Mouse (Mus musculus) duodenum, adult 2 months (tissue): ENCODE data around the gene Zbtb34. TPM values are rescaled to one million over a fixed set of nuclear protein-coding genes. Genes with fewer than 3 reads are reported as not detected.

Source experiments
- polyA plus RNA-seq: library from polyadenylated mRNA; depleted of rRNA; stranded (reverse); fragments of >200 nt; gene quantifications from 2 replicates; pipeline ENCODE4 v1.2.3, GENCODE M21; 2012; ENCODE audit warnings: low replicate concordance; rRNA removed

The Zbtb34 gene
- polyA plus RNA-seq, result 2.0 and 2.6 TPM in 2 replicates

DNA sequence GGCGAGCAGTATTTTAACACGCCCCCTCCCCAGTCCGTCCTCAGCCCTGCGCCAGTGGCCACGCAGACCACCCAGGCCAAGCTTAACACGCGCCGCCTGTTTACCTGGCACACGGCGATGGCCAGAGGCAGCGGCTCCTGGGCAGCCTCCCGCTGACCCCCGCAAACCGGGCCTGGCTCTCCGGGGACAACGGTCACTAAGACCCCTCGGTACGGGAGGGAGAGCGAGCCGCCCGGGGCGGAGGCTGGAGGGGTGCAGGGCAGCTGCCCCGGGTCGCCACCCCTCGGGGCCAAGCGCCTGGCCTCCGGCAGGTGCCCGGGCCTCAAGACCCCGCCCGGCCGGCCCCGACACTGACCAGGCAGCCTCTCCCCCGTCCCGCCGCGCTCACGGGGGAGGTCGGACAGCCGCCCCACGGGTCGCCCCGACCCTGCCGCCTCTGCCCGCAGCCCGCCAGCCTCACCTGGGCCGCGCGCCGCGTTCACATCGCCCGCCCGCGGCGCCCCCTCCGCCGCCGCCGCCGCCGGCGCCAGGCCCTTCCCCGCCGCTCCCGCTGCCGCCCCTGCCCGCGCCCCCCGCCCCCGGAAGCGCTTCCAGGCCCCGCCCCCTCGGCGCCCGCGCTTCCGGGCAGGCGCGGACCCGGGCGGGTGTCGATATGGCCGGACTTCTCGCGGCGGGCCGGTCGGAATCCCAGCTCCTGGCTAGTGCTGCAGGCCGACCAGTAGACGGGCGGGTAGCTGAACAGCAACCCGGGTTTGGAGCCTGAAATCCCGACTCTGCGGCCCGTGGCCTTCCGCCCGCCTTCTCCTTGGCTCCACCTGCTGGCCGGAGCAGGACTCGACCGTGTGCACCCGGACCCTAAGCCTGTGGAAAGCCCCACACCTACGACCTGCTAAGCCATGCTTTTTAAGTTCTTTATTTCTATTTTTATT is at the start of gene Zbtb34:
Zbtb34 (minus strand) TSS at position 554 of the 929 bp plus-strand sequence.

DNA sequence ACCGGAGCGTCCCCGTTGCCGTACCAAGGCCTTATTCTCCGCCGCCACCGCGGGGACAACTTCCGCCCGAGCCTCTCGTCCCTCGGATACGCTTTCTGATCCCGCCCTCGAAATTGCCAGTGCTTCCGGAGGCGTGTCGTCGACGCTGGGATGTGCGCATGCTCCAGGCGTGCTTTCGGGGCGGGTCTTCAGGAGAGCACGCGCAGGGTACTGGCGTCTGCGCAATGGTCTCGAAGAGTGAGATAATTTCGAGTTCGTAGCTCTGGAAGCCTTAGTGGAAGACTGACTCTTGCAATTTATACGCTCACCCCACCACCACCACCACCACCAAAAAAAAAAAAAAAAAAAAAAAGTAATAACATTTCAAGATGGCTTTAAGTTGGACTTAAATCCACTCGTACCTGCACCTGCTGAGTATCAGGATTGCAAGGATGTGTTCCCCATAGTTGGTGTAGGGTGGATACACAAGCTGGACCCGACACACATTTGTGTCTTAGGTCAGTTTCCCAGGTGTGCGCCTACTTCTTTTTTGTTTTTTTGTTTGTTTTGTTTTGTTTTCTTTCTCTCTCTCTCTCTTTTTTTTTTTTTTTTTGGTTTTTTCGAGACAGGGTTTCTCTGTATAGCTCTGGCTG is 37.5 kb upstream of the Zbtb34 start, which contains the start of gene Zbtb43:
Zbtb43 (minus strand) TSS at position 94 of the 632 bp plus-strand sequence.

DNA sequence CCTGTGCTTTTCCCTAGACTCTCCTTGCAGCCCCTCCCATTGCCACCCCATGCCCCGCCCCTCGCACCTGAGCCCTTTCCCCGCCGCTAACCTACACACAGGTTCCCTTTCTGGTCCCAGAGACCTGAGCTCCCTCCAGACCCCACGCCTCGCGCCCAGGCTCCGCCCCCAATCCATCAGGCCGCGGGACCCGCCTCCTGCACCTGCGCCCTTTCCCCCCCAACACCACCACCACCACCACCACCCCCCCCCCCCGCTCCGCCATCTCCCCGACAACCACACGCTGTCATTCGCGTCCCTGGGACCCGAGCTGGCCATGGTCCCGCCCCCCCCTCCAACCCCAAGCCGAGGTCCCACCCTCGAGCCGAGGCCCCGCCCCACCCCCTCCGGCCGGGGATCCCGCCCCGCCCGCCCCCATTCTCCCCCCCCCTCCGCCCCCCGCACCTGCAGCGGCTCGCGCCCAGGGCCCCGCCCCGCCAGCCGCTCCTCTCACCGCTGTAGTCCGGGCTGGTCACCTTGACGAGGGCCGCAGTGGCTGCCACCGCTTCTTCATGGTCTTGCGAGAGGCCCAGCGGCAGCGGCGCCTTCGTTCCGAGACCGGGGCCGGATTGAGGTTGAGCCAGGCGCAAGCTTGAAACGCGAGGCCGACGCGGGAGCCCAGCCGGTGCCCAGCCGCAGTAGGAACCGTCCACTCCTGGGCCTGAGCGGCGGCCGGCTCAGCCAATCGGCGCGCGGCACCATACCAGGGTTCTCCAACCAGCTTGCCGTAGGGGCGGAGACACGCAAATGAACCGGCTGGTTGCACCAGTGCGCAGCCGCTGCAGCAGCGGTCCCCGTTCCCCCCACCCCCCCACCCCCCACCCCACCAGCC is 60.1 kb downstream of the Zbtb34 start, which contains the start of gene Ralgps1:
Ralgps1 (minus strand) TSS at position 710 of the 871 bp plus-strand sequence.

Other genes with a start within 250 kb of the Zbtb34 start
- 13.9 and 29.0 TPM in 2 replicates for gene Angptl2, start 215.3 kb downstream of the Zbtb34 start, polyA plus RNA-seq
- 4.9 and 6.6 TPM in 2 replicates for gene Ralgps1, start 59.8 kb downstream of the Zbtb34 start, polyA plus RNA-seq
- gene Zbtb43, start 37.2 kb upstream of the Zbtb34 start, polyA plus RNA-seq, result 4.1 and 4.2 TPM in 2 replicates
- gene Lmx1b, start 209.2 kb upstream of the Zbtb34 start, polyA plus RNA-seq, result 0.02 and 0.25 TPM in 2 replicates